Mouse (Mus musculus): ENCODE results near the gene Nfic.

The Nfic gene

GRCm38 (mm10) chr10:81430831-81431525 is 24.5 kb downstream of the Nfic start:
- in situ Hi-C loops (cut with MseI, MboI): no loop called here

- in situ Hi-C loops (cut with MseI, MboI): no loop called here
Measured at GRCm38 (mm10) chr10:81430141-81430830, 25.1 kb downstream of the Nfic start.

GRCm38 (mm10) chr10:81429605-81430061 is 25.8 kb downstream of the Nfic start:
- in situ Hi-C loops (cut with MseI, MboI): no loop called here

GRCm38 (mm10) chr10:81429092-81429491 is 26.3 kb downstream of the Nfic start:
- in situ Hi-C loops (cut with MseI, MboI): no loop called here

GRCm38 (mm10) chr10:81428507-81428870 is 26.9 kb downstream of the Nfic start:
- in situ Hi-C loops (cut with MseI, MboI): no loop called here

- in situ Hi-C loops (cut with MseI, MboI): no loop called here
Measured at GRCm38 (mm10) chr10:81427804-81428506, 27.5 kb downstream of the Nfic start.

- in situ Hi-C loops (cut with MseI, MboI): no loop called here
Measured at GRCm38 (mm10) chr10:81427327-81427726, 28.1 kb downstream of the Nfic start.

GRCm38 (mm10) chr10:81426897-81427296 is 28.5 kb downstream of the Nfic start:
- in situ Hi-C loops (cut with MseI, MboI): no loop called here

GRCm38 (mm10) chr10:81426081-81426671 is 29.3 kb downstream of the Nfic start:
- in situ Hi-C loops (cut with MseI, MboI): no loop called here

GRCm38 (mm10) chr10:81425236-81425850 is 30.1 kb downstream of the Nfic start:
- in situ Hi-C loops (cut with MseI, MboI): no loop called here

- in situ Hi-C loops (cut with MseI, MboI): no loop called here
Measured at GRCm38 (mm10) chr10:81424246-81425051, 31.0 kb downstream of the Nfic start.

GRCm38 (mm10) chr10:81423476-81424245 is 31.8 kb downstream of the Nfic start:
- in situ Hi-C loops (cut with MseI, MboI): no loop called here

- in situ Hi-C loops (cut with MseI, MboI): no loop called here
Measured at GRCm38 (mm10) chr10:81422661-81423217, 32.7 kb downstream of the Nfic start.

- in situ Hi-C loops (cut with MseI, MboI): no loop called here
Measured at GRCm38 (mm10) chr10:81422191-81422590, 33.2 kb downstream of the Nfic start.

GRCm38 (mm10) chr10:81421797-81422100 is 33.7 kb downstream of the Nfic start:
- in situ Hi-C loops (cut with MseI, MboI): no loop called here

GRCm38 (mm10) chr10:81421041-81421796 is 34.2 kb downstream of the Nfic start:
- in situ Hi-C loops (cut with MseI, MboI): no loop called here

GRCm38 (mm10) chr10:81420191-81420767 is 35.2 kb downstream of the Nfic start:
- in situ Hi-C loops (cut with MseI, MboI): no loop called here

GRCm38 (mm10) chr10:81419111-81419928 is 36.1 kb downstream of the Nfic start:
- in situ Hi-C loops (cut with MseI, MboI): no loop called here

Data from mouse trophoblast stem cell (cell line).